Mouse (Mus musculus) MEL (cell line): Measurements from ENCODE around the gene Mrps23. TPM values are rescaled to one million over a fixed set of nuclear protein-coding genes. Genes with fewer than 3 reads are reported as not detected.

Experiments
- DNase-seq: peaks from one replicate; pipeline ENCODE4 v3.0.0; 2011; ENCODE audit warnings: low read depth, low spot score
- H3K27ac ChIP-seq: 2 replicates; pipeline ENCODE4 v1.5.1; 2012; ENCODE audit warnings: low read depth, mild to moderate bottlenecking, control low read depth, low read length, moderate library complexity; ENCODE audit not compliant: control insufficient read depth
- H3K27me3 ChIP-seq, 2 experiments: fragments of 150-350 bp in 1 of 2; sonication (generic) in 1 of 2; 2 replicates each; pipeline ENCODE4 v1.6.1; 2012; ENCODE audit warnings: low read length in 2 of 2, mild to moderate bottlenecking in 2 of 2, improper control_type of control experiment in 1 of 2, moderate library complexity in 1 of 2; ENCODE audit not compliant: insufficient read depth in 2 of 2, control insufficient read depth in 1 of 2
- H3K36me3 ChIP-seq, 2 experiments: 2 replicates each; pipeline ENCODE4 v1.6.1; 2012 to 2014; ENCODE audit warnings: low read length in 2 of 2, improper control_type of control experiment in 1 of 2, inconsistent platforms in 1 of 2, mild to moderate bottlenecking in 1 of 2; ENCODE audit not compliant: insufficient read depth in 2 of 2, control insufficient read depth in 1 of 2
- H3K4me1 ChIP-seq, 2 experiments: fragments of 150-350 bp in 1 of 2; sonication (generic) in 1 of 2; 2 replicates each; pipeline ENCODE4 v1.6.1; 2012; ENCODE audit warnings: low read length in 2 of 2, improper control_type of control experiment in 1 of 2, mild to moderate bottlenecking in 1 of 2; ENCODE audit not compliant: insufficient read depth in 2 of 2, control insufficient read depth in 1 of 2
- H3K4me3 ChIP-seq, 2 experiments: fragments of 150-350 bp in 1 of 2; sonication (generic) in 1 of 2; 2 replicates each; pipeline ENCODE4 v1.5.1; 2012; ENCODE audit warnings: low read depth in 2 of 2, low read length in 2 of 2, mild to moderate bottlenecking in 2 of 2, moderate library complexity in 2 of 2, control low read depth in 1 of 2, improper control_type of control experiment in 1 of 2; ENCODE audit not compliant: control insufficient read depth in 1 of 2, insufficient read depth in 1 of 2
- H3K79me2 ChIP-seq: 2 replicates; pipeline ENCODE4 v1.6.1; 2012; ENCODE audit warnings: mild to moderate bottlenecking, low read length, moderate library complexity; ENCODE audit not compliant: control insufficient read depth, poor library complexity, insufficient read depth
- H3K9ac ChIP-seq: 2 replicates; pipeline ENCODE4 v1.6.1; 2012; ENCODE audit warnings: low read depth, mild to moderate bottlenecking, control low read depth, low read length, moderate library complexity; ENCODE audit not compliant: control insufficient read depth, poor library complexity, severe bottlenecking
- H3K9me3 ChIP-seq: fragments of 150-350 bp; sonication (generic); replicated peaks from 2 replicates; pipeline ENCODE4 v1.6.1; 2012; ENCODE audit warnings: mild to moderate bottlenecking, low read length, improper control_type of control experiment, moderate library complexity; ENCODE audit not compliant: insufficient read depth
- CHD1 ChIP-seq: IDR thresholded peaks from 2 replicates; pipeline ENCODE4 v1.6.1; 2012; ENCODE audit warnings: low read depth, mild to moderate bottlenecking, inconsistent platforms, low read length, improper control_type of control experiment
- CHD2 ChIP-seq: IDR thresholded peaks from 2 replicates; pipeline ENCODE4 v1.6.1; 2011; ENCODE audit warnings: low read length, improper control_type of control experiment
- CTCF ChIP-seq, 3 experiments: IDR thresholded peaks in 2 of 3; conservative IDR thresholded peaks in 1 of 3; 2 replicates each; pipeline ENCODE4 v1.5.1; 2011 to 2012; ENCODE audit warnings: low read length in 3 of 3, low read depth in 2 of 3, mild to moderate bottlenecking in 2 of 3, improper control_type of control experiment in 1 of 3, inconsistent platforms in 1 of 3, mixed read lengths in 1 of 3, moderate library complexity in 1 of 3; ENCODE audit not compliant: control insufficient read depth in 1 of 3, insufficient read depth in 1 of 3, poor library complexity in 1 of 3, severe bottlenecking in 1 of 3
- EP300 ChIP-seq, 2 experiments: IDR thresholded peaks; 2 replicates each; pipeline ENCODE4 v1.6.1; 2011; ENCODE audit warnings: improper control_type of control experiment in 2 of 2, low read length in 2 of 2, low read depth in 1 of 2, mild to moderate bottlenecking in 1 of 2
- ETS1 ChIP-seq: IDR thresholded peaks from 2 replicates; pipeline ENCODE4 v1.6.1; 2012; ENCODE audit warnings: low read depth, mild to moderate bottlenecking, inconsistent platforms, low read length, improper control_type of control experiment, moderate library complexity
- GATA1 ChIP-seq: IDR thresholded peaks from 2 replicates; pipeline ENCODE4 v1.6.1; 2011; ENCODE audit warnings: low read depth, low read length, improper control_type of control experiment
- KAT2A ChIP-seq: conservative IDR thresholded peaks from 2 replicates; pipeline ENCODE4 v1.6.1; 2012; ENCODE audit warnings: low read depth, low read length, improper control_type of control experiment, inconsistent platforms
- MAX ChIP-seq: IDR thresholded peaks from 2 replicates; pipeline ENCODE4 v1.6.1; 2011; ENCODE audit warnings: low read length, improper control_type of control experiment
- MEF2A ChIP-seq: IDR thresholded peaks from 2 replicates; pipeline ENCODE4 v1.6.1; 2014; ENCODE audit warnings: low read depth, mild to moderate bottlenecking, inconsistent platforms, low read length, improper control_type of control experiment; ENCODE audit not compliant: poor library complexity, insufficient replicate concordance, severe bottlenecking; ENCODE audit errors: extremely low read depth
- POLR2AphosphoS2 ChIP-seq: IDR thresholded peaks from 2 replicates; pipeline ENCODE4 v1.6.1; 2011; ENCODE audit warnings: low read length, improper control_type of control experiment
- TAL1 ChIP-seq: IDR thresholded peaks from 2 replicates; pipeline ENCODE4 v1.6.1; 2012; ENCODE audit warnings: mild to moderate bottlenecking, inconsistent platforms, low read length, moderate library complexity, mixed read lengths
- TCF12 ChIP-seq: IDR thresholded peaks from 2 replicates; pipeline ENCODE4 v1.6.1; 2014; ENCODE audit warnings: low read depth, mild to moderate bottlenecking, inconsistent platforms, low read length, improper control_type of control experiment, moderate library complexity
- UBTF ChIP-seq: IDR thresholded peaks from 2 replicates; pipeline ENCODE4 v1.6.1; 2012; ENCODE audit warnings: low read depth, mild to moderate bottlenecking, inconsistent platforms, low read length, improper control_type of control experiment, moderate library complexity, borderline replicate concordance; ENCODE audit not compliant: insufficient read depth
- USF2 ChIP-seq, 2 experiments: IDR thresholded peaks; 2 replicates each; pipeline ENCODE4 v1.6.1; 2011 to 2012; ENCODE audit warnings: improper control_type of control experiment in 2 of 2, low read length in 2 of 2, borderline replicate concordance in 1 of 2, inconsistent platforms in 1 of 2, low read depth in 1 of 2, mild to moderate bottlenecking in 1 of 2; ENCODE audit not compliant: insufficient read depth in 1 of 2
- ZC3H11A ChIP-seq: IDR thresholded peaks from 2 replicates; pipeline ENCODE4 v1.6.1; 2012; ENCODE audit warnings: low read depth, mild to moderate bottlenecking, inconsistent platforms, low read length, improper control_type of control experiment
- ZKSCAN1 ChIP-seq: IDR thresholded peaks from 2 replicates; pipeline ENCODE4 v1.6.1; 2012; ENCODE audit warnings: low read depth, mild to moderate bottlenecking, inconsistent platforms, low read length, improper control_type of control experiment, moderate library complexity
- ZMIZ1 ChIP-seq: IDR thresholded peaks from 2 replicates; pipeline ENCODE4 v1.6.1; 2012; ENCODE audit warnings: low read depth, mild to moderate bottlenecking, inconsistent platforms, low read length, improper control_type of control experiment, moderate library complexity
- ZNF384 ChIP-seq: IDR thresholded peaks from 2 replicates; pipeline ENCODE4 v1.6.1; 2012; ENCODE audit warnings: low read depth, mild to moderate bottlenecking, inconsistent platforms, low read length, improper control_type of control experiment
- polyA plus RNA-seq, 2 experiments: library from polyadenylated mRNA; stranded (reverse) in 1 of 2; unstranded in 1 of 2; fragments of >175 nt in 1 of 2; fragments of >200 nt in 1 of 2; gene quantifications; 2 replicates each; pipeline versions ENCODE4 v1.2.1 to v1.2.4; 2012; ENCODE audit warnings: low replicate concordance in 2 of 2, low read depth in 1 of 2; ENCODE audit not compliant: insufficient read length in 2 of 2, insufficient read depth in 1 of 2, missing spikeins in 1 of 2
- total RNA-seq: library from RNA; depleted of rRNA; stranded (reverse); fragments of 300-350 nt; gene quantifications from 2 replicates; pipeline ENCODE4 v1.2.3, GENCODE M21; 2012

Gene Mrps23
- total and polyA plus RNA-seq, 3 experiments: 190 to 381 TPM; not detected in 1

- Histone ChIP-seq H3K27ac (no peak overlapping the region), H3K9ac (no peak overlapping the region), H3K79me2 (no peaks in the 10 kb centered on the region), H3K9me3 (no peaks in the 10 kb centered on the region), H3K4me1 (no peaks in the 10 kb centered on the region), H3K4me3 (no peak overlapping the region), H3K27me3 (peaks cover 14 to 20% of the 10 kb centered on the region in 2 experiments; a peak in 3 of 4 replicates), H3K36me3 (no peaks in the 10 kb centered on the region)
- TF ChIP-seq KAT2A (no peak), UBTF (no peak), MEF2A (no peak)
- no peak for DNase-seq
Observed at GRCm38 (mm10) chr11:88221929-88222475, 17.8 kb downstream of the Mrps23 start.

DNA sequence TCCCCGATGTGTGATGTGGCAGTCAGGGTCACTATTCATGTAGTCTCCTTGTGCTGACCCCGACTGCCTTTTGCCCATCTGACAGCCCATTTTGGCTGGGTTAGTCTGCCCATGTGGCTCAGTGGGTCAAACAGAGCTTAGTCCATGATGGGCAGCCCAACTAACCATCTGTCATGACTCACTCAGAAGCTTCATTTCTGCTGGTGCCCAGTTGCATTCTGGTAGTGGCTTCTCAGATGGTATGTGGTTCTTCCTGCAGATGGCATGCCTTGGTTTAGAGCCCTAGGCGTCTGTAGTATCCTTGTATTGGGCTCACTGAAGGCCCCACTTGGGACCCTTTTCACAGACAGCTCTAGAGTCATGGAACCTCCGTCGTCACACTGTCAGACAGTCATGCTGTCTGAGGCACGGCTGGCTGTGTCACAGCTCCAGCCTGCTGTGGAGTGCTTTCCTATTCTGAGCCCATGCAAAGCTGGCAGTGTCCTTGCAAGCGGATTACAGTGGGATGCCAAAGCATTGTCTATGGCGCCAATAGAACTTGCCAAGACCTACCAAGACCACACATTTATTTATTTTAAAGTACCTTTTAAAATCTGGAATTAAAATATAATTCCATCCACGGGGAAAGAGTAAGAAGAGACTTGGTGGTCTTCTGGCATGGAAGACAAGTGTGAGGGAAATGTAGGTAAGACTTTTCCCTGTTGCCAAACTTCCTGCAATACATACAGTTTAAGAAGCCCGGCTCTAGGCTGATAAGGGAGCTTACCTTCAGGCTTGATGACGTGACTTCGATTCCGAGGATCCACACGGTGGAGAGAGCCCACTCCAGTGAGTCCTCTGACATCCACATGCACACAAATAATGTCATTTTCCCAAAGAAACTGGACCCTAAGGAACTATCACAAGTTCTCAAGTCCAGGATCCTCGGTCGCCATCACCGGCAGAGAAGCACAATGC, 23.1 kb downstream of the Mrps23 start:
- Histone ChIP-seq H3K27me3 (peaks cover 5 to 9% of the 10 kb centered on the region in 2 experiments; a peak in 3 of 4 replicates), H3K79me2 (no peaks in the 10 kb centered on the region), H3K9ac (no peak overlapping the region), H3K36me3 (peaks cover 0 to 5% of the 10 kb centered on the region in 2 experiments; a peak in 2 of 4 replicates), H3K27ac (no peak overlapping the region), H3K4me1 (peaks cover 4 to 8% of the 10 kb centered on the region in 2 experiments; a peak in 2 of 4 replicates), H3K9me3 (no peaks in the 10 kb centered on the region), H3K4me3 (no peak overlapping the region)
- TF ChIP-seq ETS1 (peak; percentile 43; the same call in 1 of the 2 replicates), ZKSCAN1 (no peak), MAX (0 out of 2 replicates have a peak, but pooled peaks have one; percentile 19), CHD1 (no peak), POLR2AphosphoS2 (no peak), TCF12 (peak; percentile 53; the same call in 1 of the 2 replicates), ZC3H11A (no peak), CHD2 (no peak), GATA1 (peak; percentile 68; the same call in 1 of the 2 replicates), UBTF (no peak), CTCF (IDR thresholded peaks at IDR 0.05 in 2 of 3, conservative IDR thresholded peaks at IDR 0.05 in 1 of 3; ENCODE audit: control insufficient read depth in 1 of 3, insufficient read depth in 1 of 3, low read depth in 2 of 3, low read length in 3 of 3, poor library complexity in 1 of 3, severe bottlenecking in 1 of 3) (no peak), TAL1 (no peak), ZMIZ1 (no peak), EP300 (IDR thresholded peaks at IDR 0.05; ENCODE audit: low read depth in 1 of 2, low read length in 2 of 2) (peak; percentile 41 to 44; a peak in 2 of 4 replicates), USF2 (IDR thresholded peaks at IDR 0.05; ENCODE audit: borderline replicate concordance in 1 of 2, insufficient read depth in 1 of 2, low read depth in 1 of 2, low read length in 2 of 2) (no peak), ZNF384 (no peak)
- peak; percentile 26 for DNase-seq
